Mouse (Mus musculus): Measurements from ENCODE around the gene Noxred1. TPM values are rescaled to one million over a fixed set of nuclear protein-coding genes. Genes with fewer than 3 reads are reported as not detected.

The Noxred1 gene
- polyA plus RNA-seq, 1 experiment: 75.4 TPM

- Histone ChIP-seq H3K4me3 (ENCODE audit: control insufficient read depth, low read depth, low read length) (peak overlapping the region; percentile 100), H3K4me1 (ENCODE audit: control insufficient read depth, insufficient read depth, low read length) (peaks cover 5% of the 10 kb centered on the region), H3K27me3 (ENCODE audit: control insufficient read depth, insufficient read depth, low read length) (no peaks in the 10 kb centered on the region), H3K27ac (ENCODE audit: control insufficient read depth, insufficient read depth, low read depth, low read length) (peak overlapping the region; percentile 98), H3K36me3 (ENCODE audit: control insufficient read depth, insufficient read depth, low read length) (peaks cover 3% of the 10 kb centered on the region)
- TF ChIP-seq CTCF (IDR thresholded peaks at IDR 0.05; ENCODE audit: control insufficient read depth, insufficient read depth, insufficient replicate concordance, low read depth, low read length) (no peak), POLR2A (IDR thresholded peaks at IDR 0.05; ENCODE audit: control insufficient read depth, low read depth, low read length) (no peak)
These were observed 26.9 kb upstream of the Noxred1 start for GRCm38 (mm10) chr12:87265444-87265843.

- Histone ChIP-seq H3K27ac (ENCODE audit: control insufficient read depth, insufficient read depth, low read depth, low read length) (no peak overlapping the region), H3K27me3 (ENCODE audit: control insufficient read depth, insufficient read depth, low read length) (no peaks in the 10 kb centered on the region), H3K4me3 (ENCODE audit: control insufficient read depth, low read depth, low read length) (no peak overlapping the region), H3K36me3 (ENCODE audit: control insufficient read depth, insufficient read depth, low read length) (peaks cover 6% of the 10 kb centered on the region), H3K4me1 (ENCODE audit: control insufficient read depth, insufficient read depth, low read length) (no peaks in the 10 kb centered on the region)
- TF ChIP-seq CTCF (IDR thresholded peaks at IDR 0.05; ENCODE audit: control insufficient read depth, insufficient read depth, insufficient replicate concordance, low read depth, low read length) (no peak), POLR2A (IDR thresholded peaks at IDR 0.05; ENCODE audit: control insufficient read depth, low read depth, low read length) (no peak)
These were observed 22.0 kb upstream of the Noxred1 start for GRCm38 (mm10) chr12:87260562-87260961.

DNA sequence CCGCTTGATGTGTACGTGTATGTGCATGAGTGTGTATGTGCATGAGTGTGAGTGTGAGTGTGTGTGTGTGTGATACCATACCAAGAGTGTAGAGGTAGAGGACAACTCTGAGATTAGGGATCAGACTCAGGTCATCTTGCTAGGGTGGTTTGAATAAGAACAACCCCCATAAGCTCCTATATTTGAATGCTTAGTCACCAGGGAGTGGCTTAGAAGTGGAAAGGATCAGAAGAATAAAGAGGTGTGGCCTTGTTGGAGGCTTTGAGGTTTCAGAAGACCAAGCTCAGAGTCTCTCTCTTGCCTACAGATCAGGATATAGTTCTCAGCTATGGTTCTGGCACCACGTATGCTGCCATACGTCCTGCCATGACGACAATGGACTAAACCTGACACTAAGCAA, 18.1 kb upstream of the Noxred1 start:
- Histone ChIP-seq H3K36me3 (ENCODE audit: control insufficient read depth, insufficient read depth, low read length) (peaks cover 6% of the 10 kb centered on the region), H3K4me3 (ENCODE audit: control insufficient read depth, low read depth, low read length) (no peak overlapping the region)

GRCm38 (mm10) chr12:87253878-87254277, 15.3 kb upstream of the Noxred1 start:
- Histone ChIP-seq H3K36me3 (ENCODE audit: control insufficient read depth, insufficient read depth, low read length) (peaks cover 2% of the 10 kb centered on the region), H3K4me1 (ENCODE audit: control insufficient read depth, insufficient read depth, low read length) (no peaks in the 10 kb centered on the region), H3K27me3 (ENCODE audit: control insufficient read depth, insufficient read depth, low read length) (no peaks in the 10 kb centered on the region), H3K4me3 (ENCODE audit: control insufficient read depth, low read depth, low read length) (no peak overlapping the region), H3K27ac (ENCODE audit: control insufficient read depth, insufficient read depth, low read depth, low read length) (no peak overlapping the region)
- TF ChIP-seq CTCF (IDR thresholded peaks at IDR 0.05; ENCODE audit: control insufficient read depth, insufficient read depth, insufficient replicate concordance, low read depth, low read length): no peak
- no peak for TF ChIP-seq POLR2A (IDR thresholded peaks at IDR 0.05; ENCODE audit: control insufficient read depth, low read depth, low read length)

More for the DNA sequence above, 18.1 kb upstream of the Noxred1 start:
- Histone ChIP-seq H3K27me3 (ENCODE audit: control insufficient read depth, insufficient read depth, low read length) (no peaks in the 10 kb centered on the region), H3K4me1 (ENCODE audit: control insufficient read depth, insufficient read depth, low read length) (no peaks in the 10 kb centered on the region), H3K27ac (ENCODE audit: control insufficient read depth, insufficient read depth, low read depth, low read length) (no peak overlapping the region)
- TF ChIP-seq CTCF (IDR thresholded peaks at IDR 0.05; ENCODE audit: control insufficient read depth, insufficient read depth, insufficient replicate concordance, low read depth, low read length) (no peak), POLR2A (IDR thresholded peaks at IDR 0.05; ENCODE audit: control insufficient read depth, low read depth, low read length) (no peak)

- no peak overlapping the region for H3K4me3 ChIP-seq (ENCODE audit: control insufficient read depth, low read depth, low read length)
- H3K27me3 ChIP-seq (ENCODE audit: control insufficient read depth, insufficient read depth, low read length): no peaks in the 10 kb centered on the region
- H3K36me3 ChIP-seq (ENCODE audit: control insufficient read depth, insufficient read depth, low read length): no peaks in the 10 kb centered on the region; the same call in none of the 2 replicates
- H3K27ac ChIP-seq (ENCODE audit: control insufficient read depth, insufficient read depth, low read depth, low read length): no peak overlapping the region
- H3K4me1 ChIP-seq (ENCODE audit: control insufficient read depth, insufficient read depth, low read length): no peaks in the 10 kb centered on the region
- no peak for TF ChIP-seq POLR2A (IDR thresholded peaks at IDR 0.05; ENCODE audit: control insufficient read depth, low read depth, low read length)
- TF ChIP-seq CTCF (IDR thresholded peaks at IDR 0.05; ENCODE audit: control insufficient read depth, insufficient read depth, insufficient replicate concordance, low read depth, low read length): no peak
These were observed 11.6 kb upstream of the Noxred1 start for GRCm38 (mm10) chr12:87250161-87250560.

DNA sequence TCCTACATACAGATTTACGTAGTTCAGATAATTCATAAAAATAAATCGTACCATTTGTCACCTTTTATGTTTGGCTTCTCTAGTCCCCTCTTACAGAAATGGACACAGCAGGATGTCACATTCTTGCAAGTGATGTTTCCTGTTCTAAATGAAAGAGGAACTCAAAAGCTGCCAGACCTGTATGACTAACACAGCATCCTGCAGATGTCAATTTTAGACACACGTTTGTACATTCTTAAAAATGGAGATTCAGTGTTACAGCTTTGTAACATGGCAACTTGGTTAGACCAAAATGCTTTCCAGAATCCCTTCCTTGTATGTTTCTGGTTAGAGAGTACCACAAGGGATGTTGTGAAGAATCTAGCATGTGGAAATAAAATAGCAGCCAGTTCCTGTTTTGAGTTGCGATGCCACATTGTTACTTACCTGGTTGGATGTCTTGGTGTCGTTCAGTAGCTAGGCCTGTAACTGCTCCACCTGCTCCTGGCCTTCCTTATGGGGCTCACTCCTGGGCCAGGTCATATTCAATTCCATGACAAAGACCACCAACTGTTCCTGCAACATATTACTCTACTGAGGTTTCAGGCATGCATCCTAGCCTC, 1.5 kb downstream of the Noxred1 start:
- H3K27ac ChIP-seq (ENCODE audit: control insufficient read depth, insufficient read depth, low read depth, low read length): no peak overlapping the region
- peak overlapping the region; percentile 67 for H3K4me3 ChIP-seq (ENCODE audit: control insufficient read depth, low read depth, low read length)
- H3K36me3 ChIP-seq (ENCODE audit: control insufficient read depth, insufficient read depth, low read length): peaks cover 9% of the 10 kb centered on the region
- TF ChIP-seq CTCF (IDR thresholded peaks at IDR 0.05; ENCODE audit: control insufficient read depth, insufficient read depth, insufficient replicate concordance, low read depth, low read length) (no peak), POLR2A (IDR thresholded peaks at IDR 0.05; ENCODE audit: control insufficient read depth, low read depth, low read length) (no peak)
- H3K27me3 ChIP-seq (ENCODE audit: control insufficient read depth, insufficient read depth, low read length): no peaks in the 10 kb centered on the region
- H3K4me1 ChIP-seq (ENCODE audit: control insufficient read depth, insufficient read depth, low read length): no peaks in the 10 kb centered on the region

- no peak overlapping the region for H3K4me3 ChIP-seq (ENCODE audit: control insufficient read depth, low read depth, low read length)
- no peaks in the 10 kb centered on the region for H3K36me3 ChIP-seq (ENCODE audit: control insufficient read depth, insufficient read depth, low read length)
- H3K27me3 ChIP-seq (ENCODE audit: control insufficient read depth, insufficient read depth, low read length): no peaks in the 10 kb centered on the region
- no peaks in the 10 kb centered on the region for H3K4me1 ChIP-seq (ENCODE audit: control insufficient read depth, insufficient read depth, low read length)
- TF ChIP-seq CTCF (IDR thresholded peaks at IDR 0.05; ENCODE audit: control insufficient read depth, insufficient read depth, insufficient replicate concordance, low read depth, low read length) (no peak), POLR2A (IDR thresholded peaks at IDR 0.05; ENCODE audit: control insufficient read depth, low read depth, low read length) (no peak)
- no peak overlapping the region for H3K27ac ChIP-seq (ENCODE audit: control insufficient read depth, insufficient read depth, low read depth, low read length)
These were observed 8.1 kb downstream of the Noxred1 start for GRCm38 (mm10) chr12:87230379-87230895.
